Mouse (Mus musculus) kidney, embryonic 14.5 days (tissue): ENCODE data around the gene Shmt1. TPM values are rescaled to one million over a fixed set of nuclear protein-coding genes. Genes with fewer than 3 reads are reported as not detected.
A peak's percentile ranks its signal among the peaks of the same experiment; 100 is the strongest.
"Not testable (repeated sequence)": the region's sequence is repeated elsewhere in the genome, so short reads cannot be mapped to it uniquely, and the experiment has no call there.

Source experiments
- ATAC-seq: fragments of 200-750 bp; cut with Nextera tagmentation; 2 replicates; pipeline ENCODE4 v1.8.0; 2017; ENCODE audit warnings: moderate number of reproducible peaks, mild to moderate bottlenecking, moderate TSS enrichment, moderate library complexity; ENCODE audit not compliant: low FRiP score, low TSS enrichment
- H3K27ac ChIP-seq: fragments of 300-500 bp; sonication (generic); 2 replicates; pipeline ENCODE4 v1.5.1; 2014; ENCODE audit warnings: low read depth, mild to moderate bottlenecking, low read length, moderate library complexity, mixed read lengths
- H3K27me3 ChIP-seq: fragments of 300-500 bp; sonication (generic); 2 replicates; pipeline ENCODE4 v1.6.1; 2014; ENCODE audit warnings: mild to moderate bottlenecking, low read length; ENCODE audit not compliant: control insufficient read depth, insufficient read depth
- H3K36me3 ChIP-seq: fragments of 300-500 bp; sonication (generic); 2 replicates; pipeline ENCODE4 v1.6.1; 2014; ENCODE audit warnings: low read length, mixed read lengths; ENCODE audit not compliant: control insufficient read depth, insufficient read depth
- H3K4me1 ChIP-seq: fragments of 300-500 bp; sonication (generic); 2 replicates; pipeline ENCODE4 v1.6.1; 2014; ENCODE audit warnings: low read length, mixed read lengths; ENCODE audit not compliant: control insufficient read depth, insufficient read depth
- H3K4me2 ChIP-seq: fragments of 300-500 bp; sonication (generic); replicated peaks from 2 replicates; pipeline ENCODE4 v1.6.1; 2014; ENCODE audit warnings: low read depth, mild to moderate bottlenecking, low read length
- H3K4me3 ChIP-seq: fragments of 300-500 bp; sonication (generic); 2 replicates; pipeline ENCODE4 v1.5.1; 2014; ENCODE audit warnings: mild to moderate bottlenecking, low read length
- H3K9ac ChIP-seq: fragments of 300-500 bp; sonication (generic); 2 replicates; pipeline ENCODE4 v1.6.1; 2014; ENCODE audit warnings: low read depth, mild to moderate bottlenecking, low read length, moderate library complexity
- H3K9me3 ChIP-seq: fragments of 300-500 bp; sonication (generic); 2 replicates; pipeline ENCODE4 v1.6.1; 2016; ENCODE audit warnings: low read length; ENCODE audit not compliant: control insufficient read depth
- WGBS: fragments of 180-500 bp; shearing (Covaris S2); extraction: QIAGEN DNeasy Blood & Tissue Kit; methylation state at CpG from one replicate; pipeline ENCODE4 v1.1.7; 2014; 5-methylcytosine and 5-hydroxymethylcytosine counted together
- polyA plus RNA-seq: library from polyadenylated mRNA; unstranded; fragments of >200 nt; fragmentation: Nextera tagmentation; extraction: Ambion mirVana; gene quantifications from 2 replicates; pipeline ENCODE4 v1.2.1, GENCODE M21; 2014

Shmt1 gene
- 45.3 and 78.4 TPM in 2 replicates for polyA plus RNA-seq

DNA sequence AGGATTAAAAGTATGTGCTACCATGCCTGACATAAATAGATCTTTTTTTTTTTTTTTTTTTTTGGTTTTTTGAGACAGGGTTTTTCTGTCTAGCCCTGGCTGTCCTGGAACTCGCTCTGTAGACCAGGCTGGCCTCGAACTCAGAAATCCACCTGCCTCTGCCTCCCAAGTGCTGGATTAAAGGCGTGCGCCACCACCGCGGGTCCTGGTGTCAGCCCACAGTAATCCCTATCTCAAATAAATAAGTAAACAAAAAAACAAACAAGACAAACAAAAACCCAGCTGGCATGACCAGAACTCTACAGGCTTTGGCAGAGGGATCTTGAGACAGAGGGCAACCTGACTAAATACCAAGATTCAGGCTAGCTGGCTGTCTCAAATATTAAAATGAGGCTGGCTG, at the start of gene Shmt1:
TSS of gene Shmt1 (minus strand) at position 101 of the 400 bp plus-strand sequence.
- not testable (repeated sequence) for H3K36me3 ChIP-seq

DNA sequence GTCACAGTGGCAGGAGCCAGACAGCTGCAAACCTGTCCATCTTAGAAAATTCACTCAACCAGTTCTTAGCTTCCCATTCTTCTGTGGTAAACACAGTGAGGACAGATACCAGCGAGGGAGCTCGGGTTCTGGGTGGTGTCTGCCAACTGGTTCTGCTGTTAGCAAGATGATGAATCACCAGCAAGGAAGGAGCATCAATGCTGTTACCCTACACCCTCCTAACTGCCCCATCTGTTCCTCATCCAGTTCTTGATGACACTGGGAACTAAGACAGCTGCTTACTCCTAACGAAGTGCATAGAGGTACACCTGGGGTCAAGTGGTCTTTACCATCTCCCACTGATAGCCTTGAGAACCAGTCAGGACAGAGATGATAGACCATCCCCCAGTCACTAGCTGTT, 45.1 kb upstream of the Shmt1 start:
- H3K27me3 ChIP-seq, result no peaks in the 10 kb centered on the region
- no peak overlapping the region for H3K27ac ChIP-seq
- H3K4me2 ChIP-seq, result no peak overlapping the region
- ATAC-seq, result no peak
- H3K9me3 ChIP-seq, result no peaks in the 10 kb centered on the region
- 46% methylated on average over 3 of the region's 3 CpGs for WGBS
- H3K36me3 ChIP-seq, result peaks cover 64% of the 10 kb centered on the region
- H3K9ac ChIP-seq, result no peak overlapping the region
- no peak overlapping the region for H3K4me3 ChIP-seq
- no peaks in the 10 kb centered on the region for H3K4me1 ChIP-seq

More for the DNA sequence above, at the start of gene Shmt1:
- Histone ChIP-seq H3K4me1 (peaks cover 14% of the 10 kb centered on the region), H3K27ac (0 out of 2 replicates have a peak within 1 kb of the TSS, but pooled peaks have one; percentile 45), H3K9ac (peak within 1 kb of the TSS; percentile 25), H3K4me3 (peak within 1 kb of the TSS; percentile 39), H3K4me2 (peak within 1 kb of the TSS; percentile 56)
- H3K27me3 ChIP-seq, ATAC-seq, H3K9me3 ChIP-seq: not testable (repeated sequence)
- WGBS, result 30% methylated on average over 6 of the region's 6 CpGs

DNA sequence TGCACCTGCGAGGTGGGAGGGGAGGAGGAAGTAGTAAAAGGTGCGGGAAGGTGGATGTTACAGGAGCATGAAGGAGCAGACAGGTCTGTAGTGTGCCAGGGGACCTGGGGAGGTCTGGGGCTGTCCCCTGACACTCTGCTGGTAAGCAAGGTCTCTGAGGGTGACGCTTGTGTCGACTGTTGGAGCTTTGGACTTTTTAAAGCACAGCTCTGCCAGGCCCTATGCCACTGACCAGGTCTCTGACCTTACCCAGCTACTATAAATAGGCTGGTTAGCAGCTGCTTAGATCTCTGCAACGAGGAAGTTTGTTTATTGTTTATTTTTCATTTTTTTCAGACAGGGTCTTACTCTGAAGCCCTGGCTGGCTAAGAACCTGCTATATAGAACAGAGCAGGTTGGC, 33.9 kb upstream of the Shmt1 start:
- Histone ChIP-seq H3K27ac (no peak overlapping the region), H3K4me1 (no peaks in the 10 kb centered on the region), H3K27me3 (no peaks in the 10 kb centered on the region), H3K4me3 (no peak overlapping the region), H3K9ac (no peak overlapping the region), H3K9me3 (no peaks in the 10 kb centered on the region), H3K4me2 (no peak overlapping the region), H3K36me3 (peaks cover 22% of the 10 kb centered on the region; the same call in 1 of the 2 replicates)
- 79% methylated on average over 5 of the region's 5 CpGs for WGBS
- no peak for ATAC-seq

DNA sequence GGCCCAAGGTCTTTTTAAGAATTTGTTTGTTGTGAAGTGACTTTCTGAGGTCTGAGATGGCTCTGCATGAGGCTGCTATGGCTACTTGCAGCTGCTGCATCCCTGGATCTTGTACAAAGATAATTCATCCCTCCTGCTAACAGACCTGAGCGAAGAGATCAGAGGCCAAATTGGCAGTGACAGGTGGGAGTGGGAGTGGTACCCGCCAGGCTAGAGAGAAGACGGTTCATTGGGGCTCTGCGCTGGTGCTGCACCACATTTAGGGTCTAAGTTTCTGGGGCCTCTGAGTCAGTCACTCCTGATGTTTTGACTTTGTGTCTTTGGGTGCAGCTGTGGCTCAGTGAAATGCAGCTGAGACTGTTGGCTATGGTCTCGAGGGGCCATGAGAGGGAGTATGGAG, 31.9 kb upstream of the Shmt1 start:
- Histone ChIP-seq H3K27ac (no peak overlapping the region), H3K9me3 (no peaks in the 10 kb centered on the region), H3K4me2 (no peak overlapping the region), H3K27me3 (no peaks in the 10 kb centered on the region), H3K36me3 (peaks cover 11% of the 10 kb centered on the region; the same call in 1 of the 2 replicates), H3K4me1 (no peaks in the 10 kb centered on the region), H3K4me3 (no peak overlapping the region), H3K9ac (no peak overlapping the region)
- no peak for ATAC-seq
- WGBS, result 70% methylated on average over 5 of the region's 5 CpGs

DNA sequence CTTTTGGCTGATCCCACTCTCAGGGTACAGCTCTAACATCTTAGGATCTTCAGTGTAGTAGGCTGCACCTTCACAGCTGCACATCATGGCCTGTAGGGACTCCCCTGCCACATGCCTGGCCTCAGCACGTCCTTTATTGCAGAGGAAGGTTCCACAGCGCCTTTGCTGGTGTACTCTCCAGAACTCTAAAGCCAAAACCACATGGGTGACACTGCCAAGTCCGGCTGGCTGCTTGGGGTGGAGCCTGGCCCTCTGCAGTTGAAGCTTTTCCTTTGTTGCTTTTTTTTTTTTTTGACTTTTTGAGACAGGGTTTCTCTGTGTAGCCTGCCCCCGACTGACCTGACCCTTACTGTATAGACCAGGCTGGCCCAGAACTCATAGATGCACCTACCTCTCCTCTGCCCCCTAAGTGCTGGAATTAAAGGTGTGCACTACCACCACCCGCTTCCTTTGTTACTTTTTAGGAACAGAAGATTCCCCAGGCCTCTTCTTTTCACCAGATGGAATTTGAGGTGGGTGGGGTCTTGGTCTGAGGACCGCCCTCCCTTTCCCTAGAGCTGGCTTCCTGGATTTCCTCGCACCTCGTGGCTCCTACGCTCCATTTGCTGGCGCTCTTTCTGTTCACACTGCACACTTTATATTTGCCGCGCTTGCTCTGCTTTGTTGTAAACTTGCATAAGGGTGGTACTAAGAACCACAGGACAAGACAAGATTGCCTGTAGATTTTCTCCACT, 30.1 kb upstream of the Shmt1 start:
- no peaks in the 10 kb centered on the region for H3K27me3 ChIP-seq
- no peak overlapping the region for H3K4me3 ChIP-seq
- no peak overlapping the region for H3K27ac ChIP-seq
- H3K4me2 ChIP-seq, result no peak overlapping the region
- peaks cover 4% of the 10 kb centered on the region; the same call in 1 of the 2 replicates for H3K36me3 ChIP-seq
- 76% methylated on average over 12 of the region's 12 CpGs for WGBS
- H3K4me1 ChIP-seq, result no peaks in the 10 kb centered on the region
- no peaks in the 10 kb centered on the region for H3K9me3 ChIP-seq
- H3K9ac ChIP-seq, result no peak overlapping the region
- no peak for ATAC-seq

DNA sequence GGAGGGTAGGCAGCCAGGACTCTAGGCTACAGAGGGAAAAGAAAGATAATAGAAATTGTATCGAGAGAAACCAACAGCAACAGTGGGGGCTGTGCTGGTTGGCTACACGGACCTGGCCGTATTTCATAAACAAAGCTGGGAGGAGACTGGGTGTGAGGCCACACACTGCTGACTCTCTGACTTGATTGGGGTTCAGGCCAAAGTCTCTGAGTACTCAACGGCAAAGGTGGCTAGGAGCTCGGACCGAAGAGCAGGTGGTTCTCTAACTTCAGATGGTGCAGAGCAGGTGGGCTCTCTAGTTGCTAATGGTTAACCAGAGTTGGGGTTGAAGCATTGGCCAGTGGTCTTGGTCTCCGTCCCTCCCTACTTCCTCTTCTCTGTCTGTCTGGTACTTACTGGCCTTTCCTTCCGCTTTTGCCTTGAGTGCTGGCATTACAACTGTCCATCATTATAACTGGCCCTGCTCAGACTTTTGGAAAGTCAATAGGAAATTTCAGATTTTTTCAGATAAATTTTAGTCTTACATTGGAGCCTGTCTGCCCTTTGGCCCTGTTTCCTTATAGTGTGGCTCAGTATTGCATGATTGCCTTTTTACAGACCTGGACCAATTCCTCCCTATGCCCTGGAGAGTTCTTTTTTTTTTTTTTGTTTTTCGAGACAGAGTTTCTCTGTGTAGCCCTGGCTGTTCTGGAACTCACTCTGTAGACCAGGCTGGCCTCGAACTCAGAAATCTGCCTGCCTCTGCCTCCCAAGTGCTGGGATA, 26.3 kb upstream of the Shmt1 start:
- Histone ChIP-seq H3K27ac (no peak overlapping the region), H3K9ac (no peak overlapping the region), H3K27me3 (no peaks in the 10 kb centered on the region), H3K9me3 (no peaks in the 10 kb centered on the region), H3K36me3 (no peaks in the 10 kb centered on the region), H3K4me1 (no peaks in the 10 kb centered on the region), H3K4me3 (no peak overlapping the region), H3K4me2 (no peak overlapping the region)
- ATAC-seq, result no peak
- WGBS, result 88% methylated on average over 10 of the region's 10 CpGs

DNA sequence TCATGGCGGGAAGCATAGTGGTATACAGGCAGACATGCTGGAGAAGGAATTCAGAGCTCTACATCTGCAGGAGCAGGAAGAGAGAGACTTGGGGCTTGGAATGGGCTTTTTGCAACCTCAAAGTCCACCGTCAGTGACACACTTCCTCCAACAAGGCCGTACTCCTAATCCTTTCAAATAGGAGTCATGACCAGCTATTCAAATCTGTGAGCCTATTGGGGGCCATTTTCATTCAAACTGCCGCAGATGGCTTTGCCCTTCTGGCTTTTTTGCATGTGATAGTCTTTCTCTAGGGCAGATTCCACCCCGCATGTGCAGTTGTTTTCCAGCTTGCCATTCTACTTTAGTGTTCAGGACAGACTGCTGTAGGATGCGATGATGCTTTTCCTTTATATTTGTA, 25.4 kb upstream of the Shmt1 start:
- Histone ChIP-seq H3K27ac (no peak overlapping the region), H3K9ac (no peak overlapping the region), H3K4me1 (no peaks in the 10 kb centered on the region), H3K27me3 (no peaks in the 10 kb centered on the region), H3K36me3 (no peaks in the 10 kb centered on the region), H3K9me3 (no peaks in the 10 kb centered on the region), H3K4me3 (no peak overlapping the region), H3K4me2 (no peak overlapping the region)
- 96% methylated on average over 6 of the region's 6 CpGs for WGBS
- ATAC-seq, result no peak

DNA sequence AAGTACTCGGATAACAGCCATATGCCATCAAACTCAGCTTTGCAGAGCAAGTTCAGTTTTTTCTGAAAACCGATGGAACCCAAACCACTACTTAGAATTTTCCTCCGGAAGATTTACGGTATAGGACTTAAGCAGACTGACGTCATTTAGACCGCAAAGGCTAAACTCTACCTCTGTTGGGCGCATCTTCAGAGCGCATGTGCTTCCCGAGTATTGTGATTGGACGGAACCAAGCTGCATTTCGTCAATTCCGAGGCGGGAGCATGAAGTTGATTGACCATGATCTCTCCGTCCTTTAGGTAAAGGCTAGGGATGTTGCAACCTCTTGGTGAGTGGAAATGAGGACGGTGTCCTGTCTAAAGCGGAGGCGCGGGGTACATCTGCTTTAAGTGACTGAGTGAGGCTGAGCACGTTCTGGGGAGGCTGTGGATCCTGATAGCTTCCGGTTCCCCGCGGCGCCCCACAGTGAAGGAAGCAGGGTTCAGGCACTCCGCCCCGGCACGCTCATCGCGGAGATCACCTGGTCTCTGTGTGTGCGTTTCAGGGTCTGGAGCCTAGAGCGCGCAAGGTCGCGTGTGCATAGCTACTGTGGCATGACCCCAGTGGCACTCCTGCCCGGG, 19.0 kb upstream of the Shmt1 start, which contains the start of gene Dhrs7b:
TSS of gene Dhrs7b (plus strand) at position 199 of the 620 bp plus-strand sequence.
- Histone ChIP-seq H3K36me3 (no peaks in the 10 kb centered on the region), H3K27me3 (no peaks in the 10 kb centered on the region), H3K4me1 (peaks cover 6% of the 10 kb centered on the region), H3K9me3 (no peaks in the 10 kb centered on the region), H3K4me3 (peak within 1 kb of the TSS; percentile 54), H3K4me2 (peak within 1 kb of the TSS; percentile 44), H3K27ac (0 out of 2 replicates have a peak within 1 kb of the TSS, but pooled peaks have one; percentile 11), H3K9ac (peak within 1 kb of the TSS; percentile 56)
- WGBS, result 0% methylated on average over 34 of the region's 34 CpGs
- peak; percentile 95 for ATAC-seq
